Mouse (Mus musculus) lung, adult 2 months (tissue): Measurements from ENCODE around the gene Grm5.

Experiments used
- CTCF ChIP-seq: fragments of 200-500 bp; IDR thresholded peaks from 2 replicates; pipeline ENCODE4 v1.5.1; 2011; ENCODE audit warnings: mild to moderate bottlenecking, low read length, control low read depth; ENCODE audit not compliant: insufficient read depth
- POLR2A ChIP-seq: fragments of 200-500 bp; IDR thresholded peaks from 2 replicates; pipeline ENCODE4 v1.6.1; 2011; ENCODE audit warnings: low read depth, mild to moderate bottlenecking, control low read depth, low read length, borderline replicate concordance; ENCODE audit errors: extremely low read depth

DNA sequence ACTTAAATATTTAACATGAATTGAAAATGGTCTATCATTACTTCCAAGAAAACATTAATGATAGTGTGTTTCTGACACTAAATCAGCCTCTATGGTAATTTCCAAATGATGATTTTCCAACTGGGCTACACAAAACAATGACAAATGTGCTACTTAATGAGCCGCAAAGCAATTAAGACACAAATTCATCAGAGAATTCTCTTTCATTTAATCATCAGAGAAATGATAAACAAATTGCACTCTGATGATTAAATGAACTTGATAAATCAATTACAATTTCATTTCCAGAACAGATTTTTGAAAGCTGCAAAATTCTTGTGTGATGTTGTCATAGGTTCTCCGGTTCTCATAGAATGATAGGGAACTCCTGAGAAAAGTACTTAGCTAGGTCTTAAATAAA is 577.6 kb downstream of the Grm5 start:
- no peak for TF ChIP-seq CTCF
- TF ChIP-seq POLR2A: no peak
